Mouse (Mus musculus): ENCODE results near the gene Lin9.
"Not testable (repeated sequence)": the region's sequence is repeated elsewhere in the genome, so short reads cannot be mapped to it uniquely, and the experiment has no call there.

Gene Lin9

GRCm38 (mm10) chr1:180641137-180641517, at the start of gene Lin9:
Lin9 (plus strand) TSS chr1:180641150.
- peak; percentile 78 for DNase-seq (ENCODE audit: low read depth, low spot score)

- no peak for DNase-seq (ENCODE audit: low read depth, low spot score)
Observed at GRCm38 (mm10) chr1:180600578-180600977, 40.4 kb upstream of the Lin9 start.

- DNase-seq (ENCODE audit: low read depth, low spot score), result no peak
Observed at GRCm38 (mm10) chr1:180601806-180602205, 39.1 kb upstream of the Lin9 start.

- DNase-seq (ENCODE audit: low read depth, low spot score), result peak; percentile 8
Observed at GRCm38 (mm10) chr1:180604579-180604978, 36.4 kb upstream of the Lin9 start.

GRCm38 (mm10) chr1:180606106-180606505, 34.8 kb upstream of the Lin9 start:
- DNase-seq (ENCODE audit: low read depth, low spot score), result no peak

GRCm38 (mm10) chr1:180606796-180607577, 34.0 kb upstream of the Lin9 start:
- no peak for DNase-seq (ENCODE audit: low read depth, low spot score)

GRCm38 (mm10) chr1:180607578-180607879, 33.4 kb upstream of the Lin9 start:
- DNase-seq (ENCODE audit: low read depth, low spot score), result no peak

GRCm38 (mm10) chr1:180611842-180612241, 29.1 kb upstream of the Lin9 start:
- not testable (repeated sequence) for DNase-seq (ENCODE audit: low read depth, low spot score)

GRCm38 (mm10) chr1:180616762-180617161, 24.2 kb upstream of the Lin9 start:
- no peak for DNase-seq (ENCODE audit: low read depth, low spot score)

GRCm38 (mm10) chr1:180622389-180622788, 18.6 kb upstream of the Lin9 start:
- no peak for DNase-seq (ENCODE audit: low read depth, low spot score)

- DNase-seq (ENCODE audit: low read depth, low spot score), result no peak
Observed at GRCm38 (mm10) chr1:180623911-180624310, 17.0 kb upstream of the Lin9 start.

- DNase-seq (ENCODE audit: low read depth, low spot score), result no peak
Observed at GRCm38 (mm10) chr1:180626141-180626540, 14.8 kb upstream of the Lin9 start.

- DNase-seq (ENCODE audit: low read depth, low spot score), result not testable (repeated sequence)
Observed at GRCm38 (mm10) chr1:180637796-180638195, 3.2 kb upstream of the Lin9 start.

- DNase-seq (ENCODE audit: low read depth, low spot score), result no peak
Observed at GRCm38 (mm10) chr1:180639416-180640401, 1.2 kb upstream of the Lin9 start.

GRCm38 (mm10) chr1:180640605-180641125, 285 bp upstream of the Lin9 start:
- peak; percentile 4 for DNase-seq (ENCODE audit: low read depth, low spot score)

- no peak for DNase-seq (ENCODE audit: low read depth, low spot score)
Observed at GRCm38 (mm10) chr1:180641518-180642227, 723 bp downstream of the Lin9 start.

- DNase-seq (ENCODE audit: low read depth, low spot score), result no peak
Observed at GRCm38 (mm10) chr1:180642228-180642564, 1.2 kb downstream of the Lin9 start.

GRCm38 (mm10) chr1:180691284-180691683, 50.3 kb downstream of the Lin9 start:
- no peak for DNase-seq (ENCODE audit: low read depth, low spot score)

- no peak for DNase-seq (ENCODE audit: low read depth, low spot score)
Observed at GRCm38 (mm10) chr1:180696626-180697352, 55.8 kb downstream of the Lin9 start, which contains the start of gene Mixl1. Mixl1 (minus strand) TSS chr1:180697034.

- no peak for DNase-seq (ENCODE audit: low read depth, low spot score)
Observed at GRCm38 (mm10) chr1:180698063-180698462, 57.1 kb downstream of the Lin9 start.

- no peak for DNase-seq (ENCODE audit: low read depth, low spot score)
Observed at GRCm38 (mm10) chr1:180703400-180703799, 62.5 kb downstream of the Lin9 start.
